Mouse (Mus musculus) Patski (cell line): ENCODE results near the gene Hoxa2. TPM values are rescaled to one million over a fixed set of nuclear protein-coding genes. Genes with fewer than 3 reads are reported as not detected.

Experiments used
- ATAC-seq: fragments of 100-300 bp; one replicate; pipeline ENCODE4 v1.8.0; 2021
- CTCF ChIA-PET: fragments of 350-600 bp; sonication (Branson Sonifier 250); formaldehyde crosslinking; loops from one replicate; lab custom pipeline; 2022; ENCODE audit warnings: inconsistent platforms; lab: Charles Lee
- POLR2A ChIA-PET: fragments of 350-600 bp; sonication (Branson Sonifier 250); formaldehyde crosslinking; loops from one replicate; lab custom pipeline; 2022; ENCODE audit warnings: antibody characterized with exemption, inconsistent platforms; lab: Charles Lee
- DNase-seq: peaks from one replicate; pipeline ENCODE4 v3.0.0-alpha.2; 2011; ENCODE audit warnings: low read depth, low spot score
- H3K27me3 ChIP-seq: fragments of 371-371 bp; one replicate; pipeline ENCODE4 v1.5.1; 2021
- CTCF ChIP-seq: fragments of 100-300 bp; IDR thresholded peaks from one replicate; pipeline ENCODE4 v1.5.1; 2021
- in situ Hi-C: fragments of 300-500 bp; cut with MboI; formaldehyde crosslinking; loops from 3 replicates; pipeline ENCODE4 v1.11.1; 2018; ENCODE audit warnings: low pct_unique_long_range_greater_than_20kb, mixed read lengths
- polyA plus RNA-seq: library from polyadenylated mRNA; unstranded; gene quantifications from one replicate; pipeline ENCODE4 v1.2.3, GENCODE M21; 2021

Gene Hoxa2
- polyA plus RNA-seq, 1 experiment from 2014 or later: 2.8 TPM

GRCm38 (mm10) chr6:52137841-52138535, 26.6 kb downstream of the Hoxa2 start:
- in situ Hi-C loops: no loop called here
- POLR2A ChIA-PET: interaction anchor here (0.7 kb wide), 1 partner anchor 691 kb away, joined by 3 read pairs; no protein-coding TSS in a partner anchor
- H3K27me3 ChIP-seq: no peaks in the 10 kb centered on the region
- CTCF ChIA-PET: no interaction called here
- DNase-seq (no peak), ATAC-seq (no peak)
- no peak for TF ChIP-seq CTCF

- no peak for TF ChIP-seq CTCF
- ChIA-PET CTCF (no interaction called here), POLR2A (interaction anchor here (0.5 kb wide), 2 partner anchors 9 to 49 kb away, joined by 3 read pairs; no protein-coding TSS in a partner anchor)
- ATAC-seq: no peak
- H3K27me3 ChIP-seq: no peaks in the 10 kb centered on the region
- in situ Hi-C loops: no loop called here
- no peak for DNase-seq
Observed at GRCm38 (mm10) chr6:52123673-52124072, 41.0 kb downstream of the Hoxa2 start.

- DNase-seq (no peak), ATAC-seq (no peak)
- TF ChIP-seq CTCF: no peak
Observed at GRCm38 (mm10) chr6:52121173-52121572, 43.5 kb downstream of the Hoxa2 start.

GRCm38 (mm10) chr6:52118903-52119635, 45.6 kb downstream of the Hoxa2 start:
- DNase-seq (no peak), ATAC-seq (no peak)
- H3K27me3 ChIP-seq: no peaks in the 10 kb centered on the region
- POLR2A ChIA-PET: interaction anchor here (0.7 kb wide), 1 partner anchor 421 kb away, joined by 3 read pairs; no protein-coding TSS in a partner anchor
- TF ChIP-seq CTCF: no peak
- in situ Hi-C loops: no loop called here
- CTCF ChIA-PET: interaction anchor here (0.9 to 1.3 kb wide), 2 partner anchors 13 to 33 kb away, joined by 3 to 4 read pairs; no protein-coding TSS in a partner anchor

More at GRCm38 (mm10) chr6:52121173-52121572, 43.5 kb downstream of the Hoxa2 start:
- no peaks in the 10 kb centered on the region for H3K27me3 ChIP-seq
- CTCF ChIA-PET: interaction anchor here (0.8 to 1.5 kb wide), 3 partner anchors 10 to 40 kb away, joined by 3 read pairs; no protein-coding TSS in a partner anchor
- POLR2A ChIA-PET: interaction anchor here (0.7 kb wide), 1 partner anchor 632 kb away, joined by 4 read pairs; no protein-coding TSS in a partner anchor
- in situ Hi-C loops: no loop called here

GRCm38 (mm10) chr6:52115899-52116298, 48.7 kb downstream of the Hoxa2 start:
- ATAC-seq (no peak), DNase-seq (no peak)
- in situ Hi-C loops: no loop called here
- POLR2A ChIA-PET: interaction anchor here (0.7 kb wide), 1 partner anchor 559 kb away, joined by 4 read pairs; no protein-coding TSS in a partner anchor
- H3K27me3 ChIP-seq: peaks cover 3% of the 10 kb centered on the region
- TF ChIP-seq CTCF: no peak
- CTCF ChIA-PET: no interaction called here

Other genes with a start within 250 kb of the Hoxa2 start
- 83.3 TPM for gene Skap2, start 152.3 kb downstream of the Hoxa2 start, polyA plus RNA-seq
- gene Hoxa1, start 6.5 kb downstream of the Hoxa2 start, polyA plus RNA-seq: 3.6 TPM
- gene 5730596B20Rik, start 12.7 kb upstream of the Hoxa2 start, polyA plus RNA-seq: 1.6 TPM
- 2.5 TPM for gene Hoxa4, start 26.9 kb upstream of the Hoxa2 start, polyA plus RNA-seq
- gene Hoxa5, start 39.8 kb upstream of the Hoxa2 start, polyA plus RNA-seq: 21.4 TPM
- 13.5 TPM for gene Hoxa6, start 43.9 kb upstream of the Hoxa2 start, polyA plus RNA-seq
- 12.3 TPM for gene Hoxa3, start 48.5 kb upstream of the Hoxa2 start, polyA plus RNA-seq
- 8.7 TPM for gene Gm28308, start 48.5 kb upstream of the Hoxa2 start, polyA plus RNA-seq
- gene Hoxa7, start 57.0 kb upstream of the Hoxa2 start, polyA plus RNA-seq: 51.6 TPM
- 76.7 TPM for gene Hoxa9, start 66.3 kb upstream of the Hoxa2 start, polyA plus RNA-seq
- 104 TPM for gene Hoxa10, start 76.0 kb upstream of the Hoxa2 start, polyA plus RNA-seq
- gene Hoxa11, start 81.0 kb upstream of the Hoxa2 start, polyA plus RNA-seq: 19.3 TPM
- 12.4 TPM for gene Hoxa13, start 96.0 kb upstream of the Hoxa2 start, polyA plus RNA-seq
- gene Evx1, start 148.7 kb upstream of the Hoxa2 start, polyA plus RNA-seq: not detected